Mouse (Mus musculus): Measurements from ENCODE around the gene Runx2. TPM values are rescaled to one million over a fixed set of nuclear protein-coding genes. Genes with fewer than 3 reads are reported as not detected.
A peak's percentile ranks its signal among the peaks of the same experiment; 100 is the strongest.

The Runx2 gene
- polyA plus RNA-seq, 1 experiment: 9.8 TPM

DNA sequence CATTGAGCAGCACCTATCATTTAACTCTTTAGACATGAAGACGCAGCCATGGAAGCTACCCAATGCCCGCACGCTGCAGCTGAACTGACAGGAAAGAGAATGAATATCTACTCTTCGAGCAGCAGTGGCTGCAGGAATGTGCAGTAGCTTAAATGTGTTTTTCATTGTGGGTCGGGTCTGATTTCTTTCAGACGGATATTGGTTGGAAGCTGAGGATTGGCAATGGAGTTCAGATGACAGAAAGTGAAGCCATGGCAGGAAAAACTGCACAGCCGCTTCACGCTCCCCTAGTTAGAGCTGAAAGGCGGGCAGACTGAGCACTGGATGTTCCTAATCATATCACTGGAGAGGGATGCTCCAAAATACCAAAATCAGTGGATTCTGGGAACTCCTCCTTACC, 131.6 kb downstream of the Runx2 start:
- H3K36me3 ChIP-seq (ENCODE audit: control insufficient read depth, insufficient read depth, low read length): no peaks in the 10 kb centered on the region
- H3K27ac ChIP-seq (ENCODE audit: insufficient read depth, low read depth, low read length): no peak overlapping the region
- H3K4me1 ChIP-seq (ENCODE audit: control insufficient read depth, insufficient read depth, insufficient read length, low read length): no peaks in the 10 kb centered on the region
- no peaks in the 10 kb centered on the region for H3K27me3 ChIP-seq (ENCODE audit: control insufficient read depth, insufficient read depth, low read length)
- TF ChIP-seq CTCF (IDR thresholded peaks at IDR 0.05; ENCODE audit: extremely low read depth, insufficient read length, insufficient replicate concordance, low read depth, low read length): no peak
- TF ChIP-seq POLR2A (IDR thresholded peaks at IDR 0.05; ENCODE audit: low read depth, low read length): no peak
- 86% methylated on average over 9 of the region's 9 CpGs for WGBS
- no peak overlapping the region for H3K4me3 ChIP-seq (ENCODE audit: low read depth, low read length)

DNA sequence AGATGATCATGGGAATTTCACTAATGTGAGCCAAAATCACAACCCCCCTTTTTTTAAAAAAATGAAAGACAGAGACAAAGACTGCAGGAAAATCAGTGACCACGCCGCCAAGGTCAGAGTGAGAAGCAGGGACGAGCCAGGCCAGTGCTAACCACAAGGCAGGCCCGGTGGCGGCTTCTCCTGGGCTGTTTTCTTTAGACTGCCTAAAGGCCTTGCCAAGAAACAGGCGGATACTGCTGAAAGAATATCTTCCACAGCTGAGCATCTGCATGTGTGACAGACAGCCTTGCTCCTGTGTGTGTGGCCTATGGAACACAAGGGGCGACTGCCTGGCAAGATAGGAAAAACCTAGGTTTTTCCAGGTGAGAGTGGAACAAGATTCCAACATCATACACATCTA, 136.8 kb downstream of the Runx2 start:
- WGBS: 70% methylated on average over 7 of the region's 7 CpGs
- H3K27ac ChIP-seq (ENCODE audit: insufficient read depth, low read depth, low read length): no peak overlapping the region

DNA sequence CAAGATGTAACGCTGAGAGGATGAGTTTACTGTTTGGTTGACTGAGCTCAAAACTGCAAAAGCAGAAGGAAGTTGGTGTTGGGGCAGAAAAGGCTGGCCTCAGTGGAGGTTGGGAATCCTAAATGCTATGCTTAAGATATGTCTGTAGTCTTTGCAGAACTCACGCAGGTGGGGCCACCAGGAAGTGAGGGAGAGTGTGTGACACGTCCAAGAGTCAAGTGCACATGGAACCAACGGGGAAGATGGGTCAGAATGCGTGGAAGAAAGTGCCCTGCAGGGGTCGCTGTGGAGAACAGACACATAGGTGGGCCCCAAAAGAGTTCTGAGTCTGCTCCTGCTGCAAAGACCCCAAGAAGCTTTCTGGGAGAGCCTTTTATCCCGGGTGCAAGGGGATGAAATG, 141.8 kb downstream of the Runx2 start:
- Histone ChIP-seq H3K4me3 (ENCODE audit: low read depth, low read length) (no peak overlapping the region), H3K27ac (ENCODE audit: insufficient read depth, low read depth, low read length) (no peak overlapping the region), H3K4me1 (ENCODE audit: control insufficient read depth, insufficient read depth, insufficient read length, low read length) (no peaks in the 10 kb centered on the region), H3K36me3 (ENCODE audit: control insufficient read depth, insufficient read depth, low read length) (no peaks in the 10 kb centered on the region), H3K27me3 (ENCODE audit: control insufficient read depth, insufficient read depth, low read length) (no peaks in the 10 kb centered on the region)
- TF ChIP-seq CTCF (IDR thresholded peaks at IDR 0.05; ENCODE audit: extremely low read depth, insufficient read length, insufficient replicate concordance, low read depth, low read length): peak; percentile 28; the same call in 1 of the 2 replicates
- no peak for TF ChIP-seq POLR2A (IDR thresholded peaks at IDR 0.05; ENCODE audit: low read depth, low read length)
- WGBS: 55% methylated on average over 7 of the region's 7 CpGs

More for the DNA sequence above, 136.8 kb downstream of the Runx2 start:
- Histone ChIP-seq H3K36me3 (ENCODE audit: control insufficient read depth, insufficient read depth, low read length) (no peaks in the 10 kb centered on the region), H3K27me3 (ENCODE audit: control insufficient read depth, insufficient read depth, low read length) (no peaks in the 10 kb centered on the region), H3K4me3 (ENCODE audit: low read depth, low read length) (no peak overlapping the region), H3K4me1 (ENCODE audit: control insufficient read depth, insufficient read depth, insufficient read length, low read length) (no peaks in the 10 kb centered on the region)
- TF ChIP-seq POLR2A (IDR thresholded peaks at IDR 0.05; ENCODE audit: low read depth, low read length) (no peak), CTCF (IDR thresholded peaks at IDR 0.05; ENCODE audit: extremely low read depth, insufficient read length, insufficient replicate concordance, low read depth, low read length) (no peak)

DNA sequence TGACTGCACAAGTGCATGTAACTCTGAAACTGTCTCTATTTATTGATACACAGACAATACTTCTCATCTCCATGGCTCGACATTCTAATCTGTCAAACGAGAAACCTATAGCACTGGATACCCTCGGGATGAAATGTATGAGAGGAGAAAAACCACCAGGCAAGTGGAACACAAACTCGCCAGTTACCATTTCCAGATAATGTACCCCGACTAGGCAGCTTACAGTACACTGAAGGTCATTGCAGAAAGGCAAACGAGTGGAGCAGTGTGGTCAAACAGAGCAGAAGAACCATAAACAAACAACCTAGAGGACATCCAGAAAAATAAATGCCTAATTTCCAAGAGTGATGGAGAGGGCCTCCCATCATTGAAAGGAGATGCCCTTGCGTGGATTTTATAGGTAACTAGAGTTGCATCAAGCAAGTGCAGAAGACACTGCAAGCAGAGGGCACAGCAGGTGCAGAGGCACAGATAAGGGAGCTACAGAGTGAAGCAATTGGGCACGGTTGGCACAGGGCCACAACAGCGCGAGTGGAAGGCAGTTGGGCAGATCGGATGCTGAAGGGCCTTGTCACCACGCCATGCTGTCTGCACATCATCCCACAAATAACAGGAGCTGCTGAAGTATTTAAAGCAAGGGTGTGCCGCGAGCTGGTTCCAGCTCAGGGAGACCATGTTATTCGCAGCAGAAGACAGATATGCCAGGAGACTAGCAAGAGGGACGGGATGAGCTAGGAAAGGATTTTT, 142.5 kb downstream of the Runx2 start:
- 53% methylated on average over 16 of the region's 16 CpGs for WGBS
- TF ChIP-seq POLR2A (IDR thresholded peaks at IDR 0.05; ENCODE audit: low read depth, low read length) (no peak), CTCF (IDR thresholded peaks at IDR 0.05; ENCODE audit: extremely low read depth, insufficient read length, insufficient replicate concordance, low read depth, low read length) (no peak)
- H3K27me3 ChIP-seq (ENCODE audit: control insufficient read depth, insufficient read depth, low read length): no peaks in the 10 kb centered on the region
- no peak overlapping the region for H3K4me3 ChIP-seq (ENCODE audit: low read depth, low read length)
- no peaks in the 10 kb centered on the region for H3K4me1 ChIP-seq (ENCODE audit: control insufficient read depth, insufficient read depth, insufficient read length, low read length)
- no peaks in the 10 kb centered on the region for H3K36me3 ChIP-seq (ENCODE audit: control insufficient read depth, insufficient read depth, low read length)
- H3K27ac ChIP-seq (ENCODE audit: insufficient read depth, low read depth, low read length): no peak overlapping the region

DNA sequence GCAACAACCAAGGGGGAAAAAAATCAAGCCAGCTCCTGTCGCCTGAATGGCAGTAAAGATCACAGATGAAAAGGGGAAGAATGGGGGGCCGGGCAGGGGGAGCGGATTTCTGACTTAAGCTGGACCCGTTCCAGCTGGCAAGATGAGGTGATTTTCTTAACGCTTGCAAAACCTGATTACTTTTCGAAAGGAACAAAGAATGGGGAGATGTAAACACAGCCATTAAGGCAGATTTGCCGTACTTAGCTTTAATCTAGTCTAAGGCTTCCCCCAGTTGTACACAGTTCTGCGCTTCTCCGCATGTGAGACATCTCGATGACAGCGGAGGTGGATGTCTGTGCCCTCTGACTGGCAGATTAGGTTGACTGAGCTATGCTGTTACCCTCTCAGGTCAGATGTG, 144.6 kb downstream of the Runx2 start:
- Histone ChIP-seq H3K4me3 (ENCODE audit: low read depth, low read length) (no peak overlapping the region), H3K36me3 (ENCODE audit: control insufficient read depth, insufficient read depth, low read length) (no peaks in the 10 kb centered on the region), H3K4me1 (ENCODE audit: control insufficient read depth, insufficient read depth, insufficient read length, low read length) (no peaks in the 10 kb centered on the region), H3K27ac (ENCODE audit: insufficient read depth, low read depth, low read length) (no peak overlapping the region), H3K27me3 (ENCODE audit: control insufficient read depth, insufficient read depth, low read length) (no peaks in the 10 kb centered on the region)
- TF ChIP-seq POLR2A (IDR thresholded peaks at IDR 0.05; ENCODE audit: low read depth, low read length) (no peak), CTCF (IDR thresholded peaks at IDR 0.05; ENCODE audit: extremely low read depth, insufficient read length, insufficient replicate concordance, low read depth, low read length) (no peak)
- 53% methylated on average over 11 of the region's 11 CpGs for WGBS

DNA sequence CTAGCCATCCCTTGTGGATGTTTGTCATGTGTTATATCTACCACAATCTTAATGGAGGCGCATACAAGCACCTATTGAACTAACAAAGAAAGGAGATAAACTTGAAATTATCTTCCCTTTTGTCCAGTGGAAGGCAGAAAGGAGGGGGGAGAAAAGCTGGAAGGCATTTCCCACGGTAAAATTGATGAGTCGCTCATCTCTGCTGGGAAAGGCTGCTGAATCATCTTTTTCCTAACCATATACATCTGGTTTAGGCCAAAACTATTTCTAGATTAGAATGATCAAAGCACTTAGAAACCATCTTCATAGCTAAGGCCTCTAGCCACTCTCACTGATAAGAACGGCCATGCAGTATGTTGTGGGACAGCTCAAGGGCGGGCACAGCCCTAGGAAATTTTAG, 147.3 kb downstream of the Runx2 start:
- no peaks in the 10 kb centered on the region for H3K27me3 ChIP-seq (ENCODE audit: control insufficient read depth, insufficient read depth, low read length)
- H3K4me1 ChIP-seq (ENCODE audit: control insufficient read depth, insufficient read depth, insufficient read length, low read length): no peaks in the 10 kb centered on the region
- no peak overlapping the region for H3K4me3 ChIP-seq (ENCODE audit: low read depth, low read length)
- TF ChIP-seq POLR2A (IDR thresholded peaks at IDR 0.05; ENCODE audit: low read depth, low read length): no peak
- no peak for TF ChIP-seq CTCF (IDR thresholded peaks at IDR 0.05; ENCODE audit: extremely low read depth, insufficient read length, insufficient replicate concordance, low read depth, low read length)
- no peak overlapping the region for H3K27ac ChIP-seq (ENCODE audit: insufficient read depth, low read depth, low read length)
- H3K36me3 ChIP-seq (ENCODE audit: control insufficient read depth, insufficient read depth, low read length): no peaks in the 10 kb centered on the region
- WGBS: 63% methylated on average over 5 of the region's 5 CpGs

DNA sequence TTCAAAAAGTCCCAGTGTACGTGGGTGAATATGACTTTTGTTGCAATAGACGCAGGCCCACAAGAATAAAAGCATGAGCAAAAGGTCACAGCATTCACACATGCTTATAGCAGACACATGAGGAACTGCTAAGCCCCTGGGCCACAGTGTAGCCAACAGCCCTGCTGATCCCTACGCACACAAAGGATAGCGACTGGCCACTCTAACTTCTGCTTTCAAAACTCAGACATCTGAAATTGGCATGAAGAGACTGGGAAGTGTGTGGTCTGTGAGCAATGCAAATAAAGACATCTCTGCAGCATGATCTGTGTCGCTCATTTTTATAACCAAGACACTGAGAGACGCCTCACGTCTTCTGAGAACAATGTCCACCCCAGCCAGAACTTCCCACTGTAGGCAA, 150.7 kb downstream of the Runx2 start:
- peak overlapping the region; percentile 14; the same call in 1 of the 2 replicates for H3K27ac ChIP-seq (ENCODE audit: insufficient read depth, low read depth, low read length)
- H3K4me1 ChIP-seq (ENCODE audit: control insufficient read depth, insufficient read depth, insufficient read length, low read length): no peaks in the 10 kb centered on the region
- H3K27me3 ChIP-seq (ENCODE audit: control insufficient read depth, insufficient read depth, low read length): no peaks in the 10 kb centered on the region
- WGBS: 71% methylated on average over 7 of the region's 7 CpGs
- H3K4me3 ChIP-seq (ENCODE audit: low read depth, low read length): no peak overlapping the region
- TF ChIP-seq CTCF (IDR thresholded peaks at IDR 0.05; ENCODE audit: extremely low read depth, insufficient read length, insufficient replicate concordance, low read depth, low read length) (no peak), POLR2A (IDR thresholded peaks at IDR 0.05; ENCODE audit: low read depth, low read length) (no peak)
- H3K36me3 ChIP-seq (ENCODE audit: control insufficient read depth, insufficient read depth, low read length): no peaks in the 10 kb centered on the region
